9 mouse cellular contexts compared by ENCODE assay signal in genomic region chr9:65542111-65542524, GRCm38 (mm10). TPM values are rescaled to one million over a fixed set of nuclear protein-coding genes. Genes with fewer than 3 reads are reported as not detected.
DNase-seq lines count a peak whose midpoint lies in the region; ATAC-seq and TF ChIP-seq lines count a peak whose summit lies in the region.
"Had no signal": no experiment of that assay in that cellular context is flagged by ENCODE, and none has a peak within 500 bp of the region (broad histone marks: within the 10 kb centered on the region; RNA-seq: fewer than 3 reads in every experiment).

No protein-coding gene starts in this region.

- no peaks in the 10 kb centered on the region for H3K79me2 ChIP-seq in myocyte (ENCODE audit: control insufficient read depth, insufficient read depth)

- WGBS in cerebellum, adult 2 months = 78% methylated on average over 7 of the region's 7 CpGs

- no peaks in the 10 kb centered on the region for H3K27me3 ChIP-seq in myocyte (ENCODE audit: control insufficient read depth, insufficient read depth, insufficient read length)
- H3K27me3 ChIP-seq in cerebellum, adult 2 months (ENCODE audit: control insufficient read depth, insufficient read depth, low read length) = no peaks in the 10 kb centered on the region

- H3K36me3 ChIP-seq in myocyte (ENCODE audit: control insufficient read depth, insufficient read depth) = no peaks in the 10 kb centered on the region

- H3K4me1 ChIP-seq in bone marrow macrophage, adult 2 months (ENCODE audit: control insufficient read depth, insufficient read depth, low read length) = peaks cover 85% of the 10 kb centered on the region
- H3K4me1 ChIP-seq in cerebellum, adult 2 months (ENCODE audit: control insufficient read depth, insufficient read depth, low read length) = peaks cover 5% of the 10 kb centered on the region; the same call in 1 of the 2 replicates

- peak; percentile 26 for ATAC-seq in inflammation-experienced regulatory T-cells, adult 6 months

- peak overlapping the region; percentile 70 for H3K4me2 ChIP-seq in myocyte (ENCODE audit: low read depth)

- H3K27ac ChIP-seq in left cerebral cortex, adult 2 months = peak overlapping the region; percentile 36; the same call in 1 of the 2 replicates
- H3K27ac ChIP-seq in bone marrow macrophage, adult 2 months (ENCODE audit: insufficient read depth, low read depth, low read length) = peak overlapping the region; percentile 100
- H3K27ac ChIP-seq in cerebellum, adult 2 months (ENCODE audit: insufficient read depth, low read length) = no peak overlapping the region

- TF ChIP-seq CTCF in left cerebral cortex, adult 2 months (IDR thresholded peaks at IDR 0.05) = no peak
- TF ChIP-seq CTCF in bone marrow macrophage, adult 2 months (IDR thresholded peaks at IDR 0.05; ENCODE audit: low read depth, low read length) = no peak
- TF ChIP-seq CTCF in cerebellum, adult 2 months (IDR thresholded peaks at IDR 0.05; ENCODE audit: borderline replicate concordance, insufficient read depth, low read depth, low read length) = no peak

- intact Hi-C loops in left cerebral cortex, adult 2 months (cut with DNase I) = no loop called here
- intact Hi-C loops in left cerebral cortex, postnatal 36 days (cut with DNase I) = no loop called here

- no peak overlapping the region for H3ac ChIP-seq in myocyte (ENCODE audit: control insufficient read depth, insufficient read length)

- no peak overlapping the region for H3K4me3 ChIP-seq in left cerebral cortex, adult 2 months
- peak overlapping the region; percentile 45 for H3K4me3 ChIP-seq in bone marrow macrophage, adult 2 months (ENCODE audit: insufficient read depth, low read length)
- H3K4me3 ChIP-seq in myocyte = no peak overlapping the region
- no peak overlapping the region for H3K4me3 ChIP-seq in cerebellum, adult 2 months (replicated peaks; ENCODE audit: insufficient read depth, low read depth, low read length)

- no peak for DNase-seq in left cerebral cortex, adult 2 months (ENCODE audit: extremely low spot score in 1 of 2, low spot score in 2 of 2)
- DNase-seq in left cerebral cortex, postnatal 36 days (ENCODE audit: low spot score in 2 of 2) = no peak
- no peak for DNase-seq in cerebellum, adult 2 months
- no peak for DNase-seq in right cerebral cortex, postnatal 10 days (ENCODE audit: low spot score in 2 of 2)
- DNase-seq in urinary bladder, postnatal 25 days (ENCODE audit: low spot score) = no peak

- no peak for TF ChIP-seq POLR2A in bone marrow macrophage, adult 2 months (IDR thresholded peaks at IDR 0.05; ENCODE audit: borderline replicate concordance, low read depth, low read length)
- no peak for TF ChIP-seq POLR2A in myocyte (IDR thresholded peaks at IDR 0.05; ENCODE audit: insufficient read length, low read depth)
- no peak for TF ChIP-seq POLR2A in cerebellum, adult 2 months (IDR thresholded peaks at IDR 0.05; ENCODE audit: borderline replicate concordance, insufficient read depth, low read length)

TF ChIP-seq in myocyte, 11 proteins besides CTCF, POLR2A, EP300 and RAD21:
- TF ChIP-seq POLR2AphosphoS2 (IDR thresholded peaks at IDR 0.05; ENCODE audit: insufficient read length, low read depth) = no peak
- no peak for TF ChIP-seq USF1 (IDR thresholded peaks at IDR 0.05; ENCODE audit: low read depth)
- TF ChIP-seq MYOG (IDR thresholded peaks at IDR 0.05; ENCODE audit: control insufficient read depth in 1 of 3, insufficient read depth in 1 of 3, insufficient read length in 2 of 3, low read depth in 2 of 3) = no peak
- no peak for TF ChIP-seq REST (IDR thresholded peaks at IDR 0.05; ENCODE audit: insufficient read depth, insufficient read length)
- TF ChIP-seq SRF (IDR thresholded peaks at IDR 0.05; ENCODE audit: control insufficient read depth, insufficient read length, low read depth) = no peak
- no peak for TF ChIP-seq MAX (IDR thresholded peaks at IDR 0.05; ENCODE audit: low read depth)
- TF ChIP-seq TCF12 (IDR thresholded peaks at IDR 0.05; ENCODE audit: insufficient read depth, poor library complexity, severe bottlenecking) = no peak
- TF ChIP-seq TCF3 (IDR thresholded peaks at IDR 0.05; ENCODE audit: insufficient read length, low read depth) = no peak
- TF ChIP-seq MYOD1 (IDR thresholded peaks at IDR 0.05; ENCODE audit: control insufficient read depth in 1 of 3, insufficient read length in 2 of 3, low read depth in 2 of 3) = no peak
- no peak for TF ChIP-seq E2F4 (IDR thresholded peaks at IDR 0.05; ENCODE audit: insufficient read depth)
- no peak for TF ChIP-seq CEBPB (IDR thresholded peaks at IDR 0.05; ENCODE audit: insufficient read depth, poor library complexity, severe bottlenecking)
TF ChIP-seq in myocyte: peak in this region for 0.

RNA-seq across cellular contexts. Expression of gene Ankdd1a, which starts 22.1 kb away (rescaled TPM):
- total RNA-seq in left cerebral cortex, adult 2 months (2021) = 1 to 10 TPM; 2.7 to 3.5 TPM
- 1 to 10 TPM; 3.1 to 3.4 TPM for total RNA-seq in left cerebral cortex, postnatal 36 days (2021)
- 4.1 and 6.4 TPM in 2 replicates for polyA plus RNA-seq in bone marrow macrophage, adult 2 months (2012; ENCODE audit: insufficient read depth, insufficient read length, missing spikeins)
- not detected for polyA plus RNA-seq in inflammation-experienced regulatory T-cells, adult 6 months (2017; shearing (Covaris generic))
- 0.02 TPM for polyA plus RNA-seq in myocyte (2012; fragmentation: generic; extraction: Trizol)
- polyA plus RNA-seq in cerebellum, adult 2 months (2012; rRNA removed) = 0.79 and 1.1 TPM in 2 replicates
- total RNA-seq: gastrocnemius, adult 18-20 months had no signal

RNA-seq across cellular contexts. Expression of gene Plekho2, which starts 37.7 kb away (rescaled TPM):
- 10 to 100 TPM; 13.3 to 15.1 TPM for total RNA-seq in left cerebral cortex, adult 2 months (2021)
- total RNA-seq in left cerebral cortex, postnatal 36 days (2021) = 10 to 100 TPM; 13.2 to 17.6 TPM
- 193 and 213 TPM in 2 replicates for polyA plus RNA-seq in bone marrow macrophage, adult 2 months (2012; ENCODE audit: insufficient read depth, insufficient read length, missing spikeins)
- polyA plus RNA-seq in inflammation-experienced regulatory T-cells, adult 6 months (2017; shearing (Covaris generic)) = 10 to 100 TPM; 44.8 to 84.9 (median 55.9) TPM
- polyA plus RNA-seq in myocyte (2012; fragmentation: generic; extraction: Trizol) = 14.6 TPM
- polyA plus RNA-seq in cerebellum, adult 2 months (2012; rRNA removed) = 27.3 and 28.5 TPM in 2 replicates

RNA-seq across cellular contexts. Expression of gene Pif1, which starts 44.8 kb away (rescaled TPM):
- total RNA-seq in left cerebral cortex, adult 2 months (2021) = under 1 TPM; 0.20 to 0.28 TPM
- under 1 TPM; 0.39 to 0.50 TPM for total RNA-seq in left cerebral cortex, postnatal 36 days (2021)
- 3.8 and 4.4 TPM in 2 replicates for polyA plus RNA-seq in bone marrow macrophage, adult 2 months (2012; ENCODE audit: insufficient read depth, insufficient read length, missing spikeins)
- polyA plus RNA-seq in inflammation-experienced regulatory T-cells, adult 6 months (2017; shearing (Covaris generic)) = 1 to 10 TPM in 2 of 3 experiments, under 1 TPM in 1; 0.32 to 7.4 (median 1.1) TPM
- polyA plus RNA-seq in myocyte (2012; fragmentation: generic; extraction: Trizol) = 6.9 TPM
- polyA plus RNA-seq in cerebellum, adult 2 months (2012; rRNA removed) = 0.11 and 0.14 TPM in 2 replicates
- total RNA-seq: gastrocnemius, adult 18-20 months had no signal
